26 mouse cellular contexts compared by ENCODE assay signal in the genomic region with DNA sequence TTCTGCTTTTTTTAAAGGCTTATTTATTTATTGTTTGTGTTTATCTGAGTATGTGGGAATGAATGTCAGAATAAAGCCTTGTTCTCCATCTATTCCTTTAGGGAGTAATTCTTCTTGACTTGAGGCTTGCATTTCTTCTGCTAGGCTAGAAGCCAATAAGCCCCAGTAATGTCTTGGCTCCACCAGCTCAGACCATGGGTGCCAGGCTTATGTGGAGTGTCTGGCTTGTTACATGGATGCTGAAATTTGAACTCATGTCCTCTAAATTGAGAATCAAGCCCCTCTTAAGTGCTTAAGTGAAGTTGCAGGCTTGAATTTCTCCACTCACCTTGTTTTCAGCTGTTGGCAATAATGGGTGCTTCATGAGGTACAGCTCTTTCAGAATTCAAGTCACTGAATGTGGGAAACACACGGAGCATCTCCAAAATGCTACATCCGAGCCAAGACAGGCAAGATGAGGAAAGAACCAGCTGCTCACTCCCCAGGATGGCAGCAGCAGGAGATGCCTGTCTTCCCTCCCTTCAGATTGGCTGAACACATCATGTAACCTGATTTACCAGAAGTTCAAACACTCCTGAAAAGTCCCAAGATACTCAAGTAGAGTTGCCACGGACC. TPM values are rescaled to one million over a fixed set of nuclear protein-coding genes. Genes with fewer than 3 reads are reported as not detected.
DNase-seq lines count a peak whose midpoint lies in the region; TF ChIP-seq lines count a peak whose summit lies in the region.
"Had no signal": no experiment of that assay in that cellular context is flagged by ENCODE, and none has a peak within 500 bp of the region (broad histone marks: within the 10 kb centered on the region; RNA-seq: fewer than 3 reads in every experiment).

No protein-coding gene starts in this region.

- H3K4me3 ChIP-seq in left cerebral cortex, adult 2 months: no peak overlapping the region
- H3K4me3 ChIP-seq: embryonic facial prominence, embryonic 12.5 days; gastrocnemius, adult 2 months; hindbrain, embryonic 10.5 days; kidney, embryonic 15.5 days; limb, embryonic 12.5 days; liver, embryonic 15.5 days; myocyte; neural tube, embryonic 12.5 days; stomach, embryonic 15.5 days had no signal

- DNase-seq in left cerebral cortex, adult 2 months (ENCODE audit: extremely low spot score in 1 of 2, low spot score in 2 of 2): no peak
- no peak for DNase-seq in left cerebral cortex, adult 9 months (ENCODE audit: low spot score in 2 of 2)
- DNase-seq in cerebellum, adult 11 months: peak; percentile 50
- DNase-seq in cerebellum, adult 8-10 months: peak; percentile 45
- DNase-seq in cerebellum, postnatal 25 days: peak; percentile 67 to 75
- DNase-seq in thymus, adult 18-20 months: no peak
- DNase-seq in right cerebral cortex, postnatal 10 days (ENCODE audit: low spot score in 2 of 2): no peak
- DNase-seq: adrenal gland, postnatal 14 days; embryo, embryonic 11 days; gastrocnemius, adult 2 months; gastrocnemius, postnatal 36 days; heart, postnatal 14 days; kidney, adult 18-20 months; kidney, postnatal 25 days; lung, embryonic 14.5 days; lung, postnatal 14 days; right cerebral cortex, adult 18-20 months; thymus, postnatal 25 days had no signal

- peak overlapping the region; percentile 10 for H3K27ac ChIP-seq in left cerebral cortex, adult 2 months
- H3K27ac ChIP-seq: embryonic facial prominence, embryonic 12.5 days; gastrocnemius, adult 2 months; hindbrain, embryonic 10.5 days; kidney, embryonic 15.5 days; limb, embryonic 12.5 days; liver, embryonic 15.5 days; neural tube, embryonic 12.5 days; stomach, embryonic 15.5 days had no signal

- TF ChIP-seq CTCF in left cerebral cortex, adult 2 months (IDR thresholded peaks at IDR 0.05): no peak

- intact Hi-C loops in left cerebral cortex, adult 2 months (cut with DNase I): no loop called here

RNA-seq across cellular contexts. Expression of gene Myo5c, which starts 44.1 kb away (rescaled TPM):
- 1 to 10 TPM; 7.0 to 7.2 TPM for total RNA-seq in left cerebral cortex, adult 2 months (2021)

Comparison
In these comparisons a context has a peak if more than half of its experiments do, and no peak if none do; other contexts are left out.
1. DNase-seq: peak in cerebellum, adult 11 months (single experiment), cerebellum, adult 8-10 months (single experiment) and cerebellum, postnatal 25 days (2 of 2); none in left cerebral cortex, adult 2 months (0 of 2), left cerebral cortex, adult 9 months (0 of 2), thymus, adult 18-20 months (0 of 2) and right cerebral cortex, postnatal 10 days (0 of 2).